Mouse (Mus musculus): Measurements from ENCODE around the gene Olfr545. TPM values are rescaled to one million over a fixed set of nuclear protein-coding genes. Genes with fewer than 3 reads are reported as not detected.

Olfr545 gene
- 0.16 TPM in 1 of 2 replicates, not detected in the other for polyA plus RNA-seq (2014; fragmentation: Nextera tagmentation; extraction: Ambion mirVana)

GRCm38 (mm10) chr7:102499473-102499872 lies at the start of gene Olfr545:
TSS of gene Olfr545 (minus strand) at chr7:102499573.
- ATAC-seq (ENCODE audit: low FRiP score) (no peak), DNase-seq (ENCODE audit: low spot score, missing footprints) (peak; percentile 33)
- WGBS = 67% methylated on average over 3 of the region's 3 CpGs
- Histone ChIP-seq H3K9ac (ENCODE audit: low read length) (no peak within 1 kb of the TSS), H3K36me3 (ENCODE audit: control insufficient read depth, insufficient read depth, low read length) (no peaks in the 10 kb centered on the region), H3K9me3 (ENCODE audit: control insufficient read depth, low read length) (no peaks in the 10 kb centered on the region), H3K4me3 (ENCODE audit: low read depth, low read length) (no peak within 1 kb of the TSS), H3K4me1 (ENCODE audit: control insufficient read depth, insufficient read depth, low read length) (no peaks in the 10 kb centered on the region), H3K4me2 (no peak within 1 kb of the TSS), H3K27ac (ENCODE audit: low read depth, low read length) (no peak within 1 kb of the TSS), H3K27me3 (ENCODE audit: control insufficient read depth, insufficient read depth, low read length) (no peaks in the 10 kb centered on the region)

DNA sequence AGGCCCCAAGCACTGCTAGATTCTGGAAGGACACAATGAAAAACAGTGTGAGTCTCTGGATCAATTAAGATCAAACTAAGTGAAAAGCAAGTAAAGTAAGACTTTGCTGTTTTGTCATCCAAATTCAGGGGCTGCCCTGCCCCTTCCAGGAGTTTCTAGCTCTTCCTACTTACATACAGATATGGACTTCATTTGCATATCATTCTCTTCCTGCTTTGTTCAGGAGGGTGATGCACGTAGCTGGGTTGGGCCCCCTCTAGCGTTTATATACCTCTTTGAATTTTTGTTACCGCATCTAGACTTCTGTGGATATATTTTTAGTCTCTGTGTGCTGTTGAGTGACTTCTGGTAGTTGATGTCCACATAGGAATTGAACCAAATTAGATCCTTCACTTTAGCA lies 41.9 kb upstream of the Olfr545 start:
- Histone ChIP-seq H3K27ac (ENCODE audit: low read depth, low read length) (no peak overlapping the region), H3K36me3 (ENCODE audit: control insufficient read depth, insufficient read depth, low read length) (no peaks in the 10 kb centered on the region), H3K9me3 (ENCODE audit: control insufficient read depth, low read length) (no peaks in the 10 kb centered on the region), H3K4me1 (ENCODE audit: control insufficient read depth, insufficient read depth, low read length) (no peaks in the 10 kb centered on the region), H3K9ac (ENCODE audit: low read length) (no peak overlapping the region), H3K27me3 (ENCODE audit: control insufficient read depth, insufficient read depth, low read length) (no peaks in the 10 kb centered on the region), H3K4me2 (no peak overlapping the region), H3K4me3 (ENCODE audit: low read depth, low read length) (no peak overlapping the region)
- DNase-seq (ENCODE audit: low spot score, missing footprints) = peak; percentile 60
- ATAC-seq (ENCODE audit: low FRiP score) = no peak
- 58% methylated on average over 3 of the region's 3 CpGs for WGBS

- ATAC-seq (ENCODE audit: low FRiP score) = no peak
- Histone ChIP-seq H3K36me3 (ENCODE audit: control insufficient read depth, insufficient read depth, low read length) (no peaks in the 10 kb centered on the region), H3K9ac (ENCODE audit: low read length) (no peak within 1 kb of the TSS), H3K4me1 (ENCODE audit: control insufficient read depth, insufficient read depth, low read length) (no peaks in the 10 kb centered on the region), H3K4me2 (no peak within 1 kb of the TSS), H3K27me3 (ENCODE audit: control insufficient read depth, insufficient read depth, low read length) (no peaks in the 10 kb centered on the region), H3K9me3 (ENCODE audit: control insufficient read depth, low read length) (no peaks in the 10 kb centered on the region), H3K27ac (ENCODE audit: low read depth, low read length) (no peak within 1 kb of the TSS), H3K4me3 (ENCODE audit: low read depth, low read length) (no peak within 1 kb of the TSS)
- DNase-seq (ENCODE audit: low spot score, missing footprints) = peak; percentile 71
- WGBS = 86% methylated on average over 2 of the region's 2 CpGs
These were observed 41.2 kb upstream of the Olfr545 start, which contains the start of gene Olfr548-ps1 for GRCm38 (mm10) chr7:102540596-102540995. TSS of gene Olfr548-ps1 (plus strand) at chr7:102540896.

DNA sequence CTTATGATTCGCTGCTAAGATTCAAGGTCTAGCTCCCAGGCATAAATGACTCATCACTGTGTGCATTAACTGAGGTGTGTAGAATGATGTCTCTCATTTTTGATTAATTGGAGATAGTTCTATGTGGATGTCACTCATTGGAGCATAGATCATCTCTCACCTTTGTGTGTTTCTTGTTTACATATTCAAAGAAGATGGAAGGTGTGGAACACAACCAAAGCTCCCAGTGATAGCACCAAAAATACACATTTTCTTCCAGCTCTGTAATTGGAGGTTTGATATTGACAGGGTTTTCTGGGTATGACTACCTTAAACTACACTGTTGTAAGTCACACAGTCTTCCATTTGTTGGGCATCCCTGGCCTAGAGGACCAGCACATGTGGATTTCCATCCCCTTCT lies 35.1 kb upstream of the Olfr545 start, which contains the start of gene Olfr547:
Gene Olfr547 (plus strand): TSS at position 301 of the 400 bp plus-strand sequence.
- no peak for DNase-seq (ENCODE audit: low spot score, missing footprints)
- H3K9ac ChIP-seq (ENCODE audit: low read length) = no peak within 1 kb of the TSS
- WGBS = 96% methylated on average over 1 of the region's 1 CpGs
- no peaks in the 10 kb centered on the region for H3K4me1 ChIP-seq (ENCODE audit: control insufficient read depth, insufficient read depth, low read length)
- no peak within 1 kb of the TSS for H3K27ac ChIP-seq (ENCODE audit: low read depth, low read length)
- no peaks in the 10 kb centered on the region for H3K27me3 ChIP-seq (ENCODE audit: control insufficient read depth, insufficient read depth, low read length)
- H3K4me2 ChIP-seq = no peak within 1 kb of the TSS
- no peaks in the 10 kb centered on the region for H3K9me3 ChIP-seq (ENCODE audit: control insufficient read depth, low read length)
- no peak within 1 kb of the TSS for H3K4me3 ChIP-seq (ENCODE audit: low read depth, low read length)
- H3K36me3 ChIP-seq (ENCODE audit: control insufficient read depth, insufficient read depth, low read length) = no peaks in the 10 kb centered on the region
- ATAC-seq (ENCODE audit: low FRiP score) = no peak

GRCm38 (mm10) chr7:102529052-102529451 lies 29.7 kb upstream of the Olfr545 start:
- no peaks in the 10 kb centered on the region for H3K4me1 ChIP-seq (ENCODE audit: control insufficient read depth, insufficient read depth, low read length)
- H3K4me3 ChIP-seq (ENCODE audit: low read depth, low read length) = no peak overlapping the region
- no peaks in the 10 kb centered on the region for H3K27me3 ChIP-seq (ENCODE audit: control insufficient read depth, insufficient read depth, low read length)
- no peaks in the 10 kb centered on the region for H3K36me3 ChIP-seq (ENCODE audit: control insufficient read depth, insufficient read depth, low read length)
- no peak for ATAC-seq (ENCODE audit: low FRiP score)
- H3K4me2 ChIP-seq = no peak overlapping the region
- 76% methylated on average over 1 of the region's 1 CpGs for WGBS
- H3K9ac ChIP-seq (ENCODE audit: low read length) = no peak overlapping the region
- H3K27ac ChIP-seq (ENCODE audit: low read depth, low read length) = no peak overlapping the region
- DNase-seq (ENCODE audit: low spot score, missing footprints) = peak; percentile 10
- no peaks in the 10 kb centered on the region for H3K9me3 ChIP-seq (ENCODE audit: control insufficient read depth, low read length)

- Histone ChIP-seq H3K4me1 (ENCODE audit: control insufficient read depth, insufficient read depth, low read length) (no peaks in the 10 kb centered on the region), H3K4me2 (no peak overlapping the region), H3K36me3 (ENCODE audit: control insufficient read depth, insufficient read depth, low read length) (no peaks in the 10 kb centered on the region), H3K4me3 (ENCODE audit: low read depth, low read length) (no peak overlapping the region), H3K9ac (ENCODE audit: low read length) (no peak overlapping the region), H3K9me3 (ENCODE audit: control insufficient read depth, low read length) (no peaks in the 10 kb centered on the region), H3K27ac (ENCODE audit: low read depth, low read length) (no peak overlapping the region), H3K27me3 (ENCODE audit: control insufficient read depth, insufficient read depth, low read length) (peaks cover 6% of the 10 kb centered on the region; the same call in 1 of the 2 replicates)
- 87% methylated on average over 2 of the region's 2 CpGs for WGBS
- DNase-seq (ENCODE audit: low spot score, missing footprints) = no peak
- no peak for ATAC-seq (ENCODE audit: low FRiP score)
These were observed 17.6 kb upstream of the Olfr545 start for GRCm38 (mm10) chr7:102517051-102517335.

GRCm38 (mm10) chr7:102516261-102517050 lies 17.1 kb upstream of the Olfr545 start:
- peaks cover 6% of the 10 kb centered on the region; the same call in 1 of the 2 replicates for H3K27me3 ChIP-seq (ENCODE audit: control insufficient read depth, insufficient read depth, low read length)
- no peaks in the 10 kb centered on the region for H3K4me1 ChIP-seq (ENCODE audit: control insufficient read depth, insufficient read depth, low read length)
- H3K27ac ChIP-seq (ENCODE audit: low read depth, low read length) = no peak overlapping the region
- ATAC-seq (ENCODE audit: low FRiP score) = no peak
- no peak overlapping the region for H3K4me2 ChIP-seq
- no peak for DNase-seq (ENCODE audit: low spot score, missing footprints)
- WGBS = 84% methylated on average over 10 of the region's 10 CpGs
- H3K9me3 ChIP-seq (ENCODE audit: control insufficient read depth, low read length) = no peaks in the 10 kb centered on the region
- no peak overlapping the region for H3K9ac ChIP-seq (ENCODE audit: low read length)
- H3K4me3 ChIP-seq (ENCODE audit: low read depth, low read length) = no peak overlapping the region
- H3K36me3 ChIP-seq (ENCODE audit: control insufficient read depth, insufficient read depth, low read length) = no peaks in the 10 kb centered on the region

DNA sequence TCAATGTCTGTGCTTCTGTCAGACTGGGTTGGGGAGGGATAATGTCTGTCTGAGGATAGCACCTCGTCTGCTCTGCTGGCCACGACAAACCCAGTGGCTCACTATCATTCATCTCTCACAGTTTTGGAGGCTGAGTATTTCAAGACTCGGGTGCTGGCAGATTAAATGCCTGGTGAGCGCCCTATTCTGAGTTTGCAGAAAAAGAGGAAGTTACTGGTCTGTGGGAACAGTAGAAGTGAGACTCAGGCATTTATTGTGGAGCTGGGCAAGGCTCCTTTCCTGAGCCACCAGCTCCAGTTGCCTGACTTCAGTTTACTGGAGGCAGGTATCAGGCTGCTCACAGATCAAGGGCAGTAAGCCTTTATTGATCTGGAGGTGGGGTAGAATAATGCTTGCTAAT lies 14.8 kb upstream of the Olfr545 start:
- Histone ChIP-seq H3K9ac (ENCODE audit: low read length) (no peak overlapping the region), H3K27ac (ENCODE audit: low read depth, low read length) (no peak overlapping the region), H3K4me3 (ENCODE audit: low read depth, low read length) (no peak overlapping the region), H3K36me3 (ENCODE audit: control insufficient read depth, insufficient read depth, low read length) (no peaks in the 10 kb centered on the region), H3K4me1 (ENCODE audit: control insufficient read depth, insufficient read depth, low read length) (no peaks in the 10 kb centered on the region), H3K4me2 (no peak overlapping the region), H3K27me3 (ENCODE audit: control insufficient read depth, insufficient read depth, low read length) (peaks cover 6% of the 10 kb centered on the region; the same call in 1 of the 2 replicates), H3K9me3 (ENCODE audit: control insufficient read depth, low read length) (no peaks in the 10 kb centered on the region)
- no peak for DNase-seq (ENCODE audit: low spot score, missing footprints)
- ATAC-seq (ENCODE audit: low FRiP score) = no peak
- 77% methylated on average over 4 of the region's 4 CpGs for WGBS

DNA sequence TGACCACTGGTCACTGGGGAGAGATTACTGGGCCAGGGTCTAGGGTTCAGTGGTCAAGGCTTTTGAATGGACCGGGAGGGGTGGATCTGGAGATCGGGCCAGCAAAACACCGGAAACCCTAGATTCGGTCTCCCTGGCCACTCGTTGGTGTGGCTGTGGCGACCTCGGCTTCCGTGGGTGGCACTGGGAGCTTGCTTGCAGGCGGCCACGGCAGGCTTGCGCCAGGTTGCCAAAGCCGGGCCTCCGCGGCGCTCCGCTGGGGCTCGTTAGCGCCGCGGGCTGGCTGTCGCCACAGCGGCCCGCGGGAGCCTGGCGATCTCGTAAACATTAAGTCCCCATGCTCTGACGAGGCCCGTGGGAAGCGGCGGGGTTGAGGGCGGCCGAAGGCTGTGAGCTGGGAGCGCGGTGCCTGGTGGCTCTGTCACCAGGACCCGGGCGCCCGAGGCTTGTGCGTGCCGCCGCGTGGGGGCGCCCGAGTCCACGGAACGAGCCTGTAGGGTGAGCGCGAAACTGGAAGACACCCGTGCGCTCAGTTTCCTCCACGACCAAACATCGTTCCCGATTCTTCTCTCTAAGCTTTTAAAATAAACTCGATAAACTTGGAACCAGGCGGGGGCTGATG lies 13.6 kb upstream of the Olfr545 start:
- under 1% methylated on average over 54 of the region's 54 CpGs for WGBS

More for the DNA sequence above, 13.6 kb upstream of the Olfr545 start:
- Histone ChIP-seq H3K27me3 (ENCODE audit: control insufficient read depth, insufficient read depth, low read length) (peaks cover 6% of the 10 kb centered on the region; the same call in 1 of the 2 replicates), H3K4me2 (peak overlapping the region; percentile 82), H3K36me3 (ENCODE audit: control insufficient read depth, insufficient read depth, low read length) (no peaks in the 10 kb centered on the region), H3K9ac (ENCODE audit: low read length) (peak overlapping the region; percentile 77), H3K4me3 (ENCODE audit: low read depth, low read length) (peak overlapping the region; percentile 45), H3K27ac (ENCODE audit: low read depth, low read length) (no peak overlapping the region), H3K9me3 (ENCODE audit: control insufficient read depth, low read length) (no peaks in the 10 kb centered on the region), H3K4me1 (ENCODE audit: control insufficient read depth, insufficient read depth, low read length) (no peaks in the 10 kb centered on the region)
- DNase-seq (ENCODE audit: low spot score, missing footprints) (peak; percentile 100), ATAC-seq (ENCODE audit: low FRiP score) (peak; percentile 96)

Data from midbrain, embryonic 11.5 days (tissue).